Mouse (Mus musculus): Measurements from ENCODE around the gene Reln. TPM values are rescaled to one million over a fixed set of nuclear protein-coding genes. Genes with fewer than 3 reads are reported as not detected.

Gene Reln
- 39.5 and 52.4 TPM in 2 replicates for polyA plus RNA-seq (2015; fragmentation: Nextera tagmentation; extraction: Ambion mirVana)

GRCm38 (mm10) chr5:22344556-22344975 lies at the start of gene Reln:
Reln (minus strand) TSS chr5:22344702.

GRCm38 (mm10) chr5:21865346-21866107 lies 479.0 kb downstream of the Reln start, which contains the start of gene Slc26a5:
Slc26a5 (minus strand) TSS chr5:21865604.

Other genes starting within 250 kb of the Reln start
- gene Orc5, start 205.7 kb upstream of the Reln start, polyA plus RNA-seq (2015; fragmentation: Nextera tagmentation; extraction: Ambion mirVana): 34.2 and 36.5 TPM in 2 replicates

Data from neural tube, postnatal 0 days (tissue).